Mouse (Mus musculus) bone marrow macrophage, adult 2 months (primary cell): Measurements from ENCODE around the gene Srarp.

Source experiments
- CTCF ChIP-seq: IDR thresholded peaks from 2 replicates; pipeline ENCODE4 v1.5.1; 2012; ENCODE audit warnings: low read depth, mild to moderate bottlenecking, low read length, moderate library complexity
- POLR2A ChIP-seq: IDR thresholded peaks from 2 replicates; pipeline ENCODE4 v1.6.1; 2012; ENCODE audit warnings: mild to moderate bottlenecking, low read depth, low read length, borderline replicate concordance

- TF ChIP-seq CTCF (no peak), POLR2A (no peak)
These were observed 38.0 kb downstream of the Srarp start for GRCm38 (mm10) chr4:141397861-141398260.
